Mouse (Mus musculus): ENCODE results near the gene Mettl11b.

DNA sequence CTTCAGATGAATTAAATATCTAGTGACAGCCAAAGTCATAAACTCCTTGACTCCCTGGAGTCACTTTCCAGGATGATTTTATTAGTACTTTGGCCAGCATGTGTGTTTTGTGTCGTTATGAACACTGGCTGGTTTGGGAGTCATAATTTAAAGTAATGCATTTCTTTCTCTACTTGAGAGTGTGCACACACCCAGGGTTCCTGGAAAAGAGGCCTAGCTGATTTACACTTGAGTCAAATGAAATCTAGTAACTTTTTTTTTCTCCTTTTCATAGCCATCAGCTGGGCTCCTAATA lies 12.2 kb upstream of the Mettl11b start:
- no peak for TF ChIP-seq POLR2A (IDR thresholded peaks at IDR 0.05; ENCODE audit: insufficient read depth, low read depth, low read length)
- no peak for TF ChIP-seq CTCF (IDR thresholded peaks at IDR 0.05; ENCODE audit: insufficient read depth, low read depth, low read length)

Measured in olfactory bulb, adult 2 months (tissue).